Mouse (Mus musculus) embryonic facial prominence, embryonic 11.5 days (tissue): ENCODE measurements around the gene Aspn. TPM values are rescaled to one million over a fixed set of nuclear protein-coding genes. Genes with fewer than 3 reads are reported as not detected.

Source experiments
- ATAC-seq: fragments of 200-750 bp; cut with Nextera tagmentation; replicated peaks from 2 replicates; pipeline ENCODE4 v1.8.0; 2017; ENCODE audit warnings: low read depth; ENCODE audit not compliant: insufficient number of reproducible peaks, low FRiP score, low TSS enrichment
- DNase-seq: peaks from one replicate; pipeline ENCODE4 v3.0.0-alpha.2; 2015; ENCODE audit warnings: low spot score
- H3K27ac ChIP-seq: fragments of 300-500 bp; sonication (generic); replicated peaks from 2 replicates; pipeline ENCODE4 v1.5.1; 2014; ENCODE audit warnings: mild to moderate bottlenecking, low read depth, low read length, control low read depth
- H3K27me3 ChIP-seq: fragments of 300-500 bp; sonication (generic); 2 replicates; pipeline ENCODE4 v1.6.1; 2014; ENCODE audit warnings: mild to moderate bottlenecking, low read length, moderate library complexity, mixed read lengths; ENCODE audit not compliant: control insufficient read depth, insufficient read depth
- H3K36me3 ChIP-seq: fragments of 300-500 bp; sonication (generic); replicated peaks from 2 replicates; pipeline ENCODE4 v1.6.1; 2014; ENCODE audit warnings: low read depth, mild to moderate bottlenecking, low read length, moderate library complexity, mixed read lengths; ENCODE audit not compliant: control insufficient read depth, insufficient read depth
- H3K4me1 ChIP-seq: fragments of 300-500 bp; sonication (generic); 2 replicates; pipeline ENCODE4 v1.6.1; 2014; ENCODE audit warnings: low read length, mixed read lengths; ENCODE audit not compliant: control insufficient read depth, insufficient read depth
- H3K4me2 ChIP-seq: fragments of 300-500 bp; sonication (generic); 2 replicates; pipeline ENCODE4 v1.6.1; 2014; ENCODE audit warnings: low read depth, mild to moderate bottlenecking, control low read depth, low read length, moderate library complexity
- H3K4me3 ChIP-seq: fragments of 300-500 bp; sonication (generic); 2 replicates; pipeline ENCODE4 v1.5.1; 2014; ENCODE audit warnings: low read depth, low read length, control low read depth
- H3K9ac ChIP-seq: fragments of 300-500 bp; sonication (generic); replicated peaks from 2 replicates; pipeline ENCODE4 v1.6.1; 2014; ENCODE audit warnings: mild to moderate bottlenecking, control low read depth, low read length
- H3K9me3 ChIP-seq: fragments of 300-500 bp; sonication (generic); replicated peaks from 2 replicates; pipeline ENCODE4 v1.6.1; 2016; ENCODE audit warnings: mild to moderate bottlenecking, low read length, inconsistent platforms, mixed read lengths; ENCODE audit not compliant: control insufficient read depth
- WGBS: fragments of 180-500 bp; shearing (Covaris S2); extraction: QIAGEN DNeasy Blood & Tissue Kit; methylation state at CpG from one replicate; pipeline ENCODE4 v1.1.7; 2014; 5-methylcytosine and 5-hydroxymethylcytosine counted together
- polyA plus RNA-seq: library from polyadenylated mRNA; unstranded; fragments of >200 nt; fragmentation: Nextera tagmentation; extraction: Ambion mirVana; gene quantifications from 2 replicates; pipeline ENCODE4 v1.2.1, GENCODE M21; 2014

Aspn gene
- polyA plus RNA-seq, 1 experiment from 2014 or later: 0.46 TPM

GRCm38 (mm10) chr13:49559185-49559584, 14.9 kb downstream of the Aspn start:
- no peak for ATAC-seq

GRCm38 (mm10) chr13:49560886-49561285, 16.6 kb downstream of the Aspn start:
- Histone ChIP-seq H3K27ac (no peak overlapping the region), H3K9me3 (no peaks in the 10 kb centered on the region), H3K9ac (no peak overlapping the region), H3K4me1 (no peaks in the 10 kb centered on the region), H3K4me2 (no peak overlapping the region), H3K27me3 (no peaks in the 10 kb centered on the region), H3K36me3 (no peaks in the 10 kb centered on the region), H3K4me3 (no peak overlapping the region)
- no peak for ATAC-seq
- no peak for DNase-seq
- WGBS: 57% methylated on average over 2 of the region's 2 CpGs

More at GRCm38 (mm10) chr13:49559185-49559584, 14.9 kb downstream of the Aspn start:
- Histone ChIP-seq H3K4me3 (no peak overlapping the region), H3K4me1 (no peaks in the 10 kb centered on the region), H3K4me2 (no peak overlapping the region), H3K27ac (no peak overlapping the region), H3K36me3 (no peaks in the 10 kb centered on the region), H3K27me3 (no peaks in the 10 kb centered on the region), H3K9ac (no peak overlapping the region), H3K9me3 (no peaks in the 10 kb centered on the region)
- peak; percentile 21 for DNase-seq
- WGBS: 30% methylated on average over 2 of the region's 2 CpGs

GRCm38 (mm10) chr13:49564347-49564746, 20.1 kb downstream of the Aspn start:
- H3K36me3 ChIP-seq: no peaks in the 10 kb centered on the region
- no peak overlapping the region for H3K4me2 ChIP-seq
- no peaks in the 10 kb centered on the region for H3K27me3 ChIP-seq
- H3K4me3 ChIP-seq: no peak overlapping the region
- H3K9ac ChIP-seq: no peak overlapping the region
- no peaks in the 10 kb centered on the region for H3K9me3 ChIP-seq
- 92% methylated on average over 1 of the region's 1 CpGs for WGBS
- H3K4me1 ChIP-seq: no peaks in the 10 kb centered on the region
- DNase-seq: no peak
- ATAC-seq: no peak
- H3K27ac ChIP-seq: no peak overlapping the region

- Histone ChIP-seq H3K4me1 (no peaks in the 10 kb centered on the region), H3K36me3 (no peaks in the 10 kb centered on the region), H3K9ac (no peak overlapping the region), H3K4me2 (no peak overlapping the region), H3K27ac (no peak overlapping the region), H3K27me3 (no peaks in the 10 kb centered on the region), H3K4me3 (no peak overlapping the region), H3K9me3 (no peaks in the 10 kb centered on the region)
- DNase-seq (no peak), ATAC-seq (no peak)
- 65% methylated on average over 3 of the region's 3 CpGs for WGBS
Measured at GRCm38 (mm10) chr13:49570371-49570770, 26.1 kb downstream of the Aspn start.

- H3K4me3 ChIP-seq: no peak overlapping the region
- no peak overlapping the region for H3K9ac ChIP-seq
- WGBS: 84% methylated on average over 2 of the region's 2 CpGs
- H3K27me3 ChIP-seq: no peaks in the 10 kb centered on the region
- no peaks in the 10 kb centered on the region for H3K4me1 ChIP-seq
- no peaks in the 10 kb centered on the region for H3K36me3 ChIP-seq
- DNase-seq: no peak
- H3K4me2 ChIP-seq: no peak overlapping the region
- no peak for ATAC-seq
- H3K27ac ChIP-seq: no peak overlapping the region
- H3K9me3 ChIP-seq: no peaks in the 10 kb centered on the region
Measured at GRCm38 (mm10) chr13:49571418-49571817, 27.2 kb downstream of the Aspn start.

- Histone ChIP-seq H3K9me3 (no peaks in the 10 kb centered on the region), H3K27ac (peak within 1 kb of the TSS; percentile 70), H3K4me3 (no peak within 1 kb of the TSS), H3K36me3 (no peaks in the 10 kb centered on the region), H3K27me3 (no peaks in the 10 kb centered on the region), H3K4me2 (no peak within 1 kb of the TSS), H3K9ac (no peak within 1 kb of the TSS), H3K4me1 (no peaks in the 10 kb centered on the region)
- ATAC-seq (no peak), DNase-seq (peak; percentile 73)
- 34% methylated on average over 8 of the region's 8 CpGs for WGBS
Measured at GRCm38 (mm10) chr13:49581541-49582530, 37.6 kb downstream of the Aspn start, which contains the start of gene Omd. Gene Omd, plus strand, starts transcription at chr13:49582462.

- H3K4me2 ChIP-seq: no peak overlapping the region
- no peak overlapping the region for H3K27ac ChIP-seq
- ATAC-seq (no peak), DNase-seq (no peak)
- H3K9me3 ChIP-seq: no peaks in the 10 kb centered on the region
- no peak overlapping the region for H3K9ac ChIP-seq
- no peak overlapping the region for H3K4me3 ChIP-seq
- H3K27me3 ChIP-seq: no peaks in the 10 kb centered on the region
- H3K36me3 ChIP-seq: no peaks in the 10 kb centered on the region
- H3K4me1 ChIP-seq: no peaks in the 10 kb centered on the region
Measured at GRCm38 (mm10) chr13:49583859-49584258, 39.6 kb downstream of the Aspn start.

GRCm38 (mm10) chr13:49584307-49585005, 40.2 kb downstream of the Aspn start:
- Histone ChIP-seq H3K4me3 (no peak overlapping the region), H3K27ac (no peak overlapping the region), H3K4me1 (no peaks in the 10 kb centered on the region), H3K36me3 (no peaks in the 10 kb centered on the region), H3K4me2 (no peak overlapping the region), H3K27me3 (no peaks in the 10 kb centered on the region), H3K9ac (no peak overlapping the region), H3K9me3 (no peaks in the 10 kb centered on the region)
- no peak for ATAC-seq
- no peak for DNase-seq
- 66% methylated on average over 8 of the region's 8 CpGs for whole genome bisulfite sequencing
